Mouse (Mus musculus) embryo, embryonic 10 days (tissue): Measurements from ENCODE around the gene Mrpl33.

Experiments
- DNase-seq: peaks from one replicate; pipeline ENCODE4 v3.0.0-alpha.2; 2015; ENCODE audit warnings: low spot score

Gene Mrpl33

DNA sequence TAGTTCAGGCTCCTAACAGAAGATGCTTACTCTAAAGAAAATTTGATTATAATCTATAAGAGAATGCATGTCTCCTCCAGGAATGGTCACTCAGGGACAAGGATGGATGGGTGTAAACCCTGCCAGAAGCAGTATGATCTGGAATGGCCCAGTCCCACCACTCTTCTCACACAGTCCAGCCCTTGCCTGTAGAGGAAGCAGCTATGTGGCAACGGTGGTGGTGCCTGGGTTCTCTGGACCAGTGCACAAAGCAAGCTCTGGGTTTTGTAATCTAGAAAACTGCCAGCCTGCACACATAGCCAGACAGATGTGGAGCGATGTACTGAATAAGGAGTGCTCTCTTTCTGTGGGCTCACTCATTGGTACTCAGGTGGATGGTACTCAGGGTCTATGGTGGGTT is 43.8 kb downstream of the Mrpl33 start:
- no peak for DNase-seq

DNA sequence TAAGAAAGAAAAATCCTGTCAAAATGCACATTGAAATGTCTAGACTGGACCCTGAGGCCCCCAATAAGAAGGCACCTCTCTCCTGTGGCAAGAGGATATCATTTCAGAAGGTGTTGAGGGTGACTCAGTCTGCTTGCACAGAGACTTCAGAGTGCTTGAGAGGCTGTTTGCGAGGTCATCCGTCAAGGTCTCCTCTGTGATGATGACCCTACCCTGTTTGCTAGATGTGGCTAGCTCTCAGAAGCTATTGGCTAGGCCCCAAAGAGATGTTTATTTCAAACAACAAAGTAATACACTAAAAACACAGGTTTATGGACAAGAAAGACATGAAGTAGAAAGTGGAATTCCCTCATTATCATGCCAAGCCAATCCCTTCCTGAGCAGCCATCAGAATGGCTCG is 45.6 kb downstream of the Mrpl33 start:
- no peak for DNase-seq

DNA sequence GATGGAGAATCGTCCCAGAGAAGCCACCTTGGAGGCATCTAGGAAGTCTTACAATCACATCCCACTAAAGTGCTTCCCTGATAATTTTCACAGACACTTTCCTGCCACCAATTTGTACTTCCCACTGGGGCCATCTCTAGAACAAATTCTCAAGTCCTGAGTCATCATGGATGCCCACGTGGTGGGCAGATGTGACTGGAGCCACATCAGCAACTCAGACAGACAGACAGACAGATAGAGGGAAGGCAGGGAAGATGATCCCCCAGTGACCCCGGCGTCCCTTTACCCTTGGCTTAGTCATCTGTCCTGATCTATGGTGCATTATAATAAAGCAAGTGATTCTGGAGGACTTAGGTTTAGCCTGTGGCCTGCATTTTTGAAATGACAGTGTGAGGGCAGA is 47.5 kb downstream of the Mrpl33 start:
- no peak for DNase-seq

DNA sequence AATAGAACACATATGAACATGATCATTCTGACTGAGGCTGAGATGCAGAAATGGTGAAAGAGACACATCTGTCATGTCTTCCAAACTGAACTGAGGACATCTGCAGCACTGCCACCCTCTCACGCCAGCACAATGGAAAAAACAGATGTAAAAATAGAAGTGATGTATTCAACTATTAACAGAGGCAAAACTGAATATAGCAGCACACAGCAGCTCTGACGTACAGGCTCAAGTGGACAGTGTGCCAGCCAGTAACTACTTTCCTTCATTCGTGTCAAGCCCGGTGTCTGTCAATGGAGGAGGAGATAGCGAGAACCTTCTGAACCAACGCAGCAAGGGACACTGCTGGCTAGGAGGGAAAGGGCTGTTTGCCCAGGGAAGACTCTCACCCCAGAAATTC is 48.1 kb downstream of the Mrpl33 start:
- DNase-seq = no peak

DNA sequence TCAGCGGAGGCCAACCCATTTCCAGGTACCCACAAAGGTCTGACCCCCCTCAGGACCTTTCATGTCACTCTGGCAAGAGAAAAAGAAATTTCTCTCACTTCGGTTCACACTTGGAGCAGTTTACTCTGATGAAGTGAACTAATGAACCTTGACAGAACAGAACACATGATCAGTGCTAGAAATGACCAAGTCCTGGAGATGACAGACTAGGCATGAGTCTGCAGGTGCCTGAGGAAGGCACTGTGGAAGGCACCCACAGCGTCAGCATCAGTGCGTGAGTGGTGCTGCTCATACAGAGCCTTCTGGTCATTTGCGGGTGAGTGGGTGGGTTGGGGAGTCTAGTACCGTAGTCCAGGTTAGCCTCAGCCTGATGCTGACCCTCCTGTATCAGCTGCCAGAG is 49.1 kb downstream of the Mrpl33 start:
- no peak for DNase-seq

DNA sequence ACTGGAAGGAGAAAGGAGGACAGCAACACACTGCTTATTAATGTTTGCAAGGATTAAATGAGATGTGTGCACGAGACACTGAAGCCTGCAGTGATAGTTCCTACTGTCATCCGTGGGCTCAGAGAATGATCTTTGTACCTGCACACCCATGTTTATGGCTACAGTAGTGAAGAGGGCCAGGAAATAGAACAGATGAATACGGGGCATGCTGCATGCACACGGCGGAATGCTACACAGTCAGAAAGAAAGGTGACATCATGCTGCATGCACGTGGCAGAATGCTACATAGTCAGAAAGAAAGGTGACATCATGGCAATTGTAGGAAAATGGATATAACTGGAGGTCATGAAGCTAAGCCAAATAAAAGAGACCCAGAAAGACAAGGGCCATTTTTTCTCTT is 49.8 kb downstream of the Mrpl33 start:
- no peak for DNase-seq

DNA sequence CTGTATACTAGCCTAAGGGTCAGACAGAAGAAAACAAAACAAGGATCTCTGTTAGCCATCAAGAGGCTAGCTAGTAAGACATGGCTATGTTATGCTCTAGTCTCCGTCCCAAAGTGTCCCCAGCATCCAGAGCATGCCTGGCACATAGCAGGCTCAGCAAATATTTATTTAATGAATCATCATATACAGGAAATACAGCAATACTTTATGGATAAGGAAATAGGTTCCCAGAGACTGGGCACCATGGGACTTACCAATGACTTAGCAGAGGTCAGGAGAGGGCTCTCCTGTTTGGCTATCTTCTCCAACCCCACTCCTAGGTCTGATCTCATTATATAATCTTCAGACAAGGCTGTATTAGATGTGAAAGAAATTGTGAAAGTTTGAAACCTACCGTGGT is 50.6 kb downstream of the Mrpl33 start:
- no peak for DNase-seq

DNA sequence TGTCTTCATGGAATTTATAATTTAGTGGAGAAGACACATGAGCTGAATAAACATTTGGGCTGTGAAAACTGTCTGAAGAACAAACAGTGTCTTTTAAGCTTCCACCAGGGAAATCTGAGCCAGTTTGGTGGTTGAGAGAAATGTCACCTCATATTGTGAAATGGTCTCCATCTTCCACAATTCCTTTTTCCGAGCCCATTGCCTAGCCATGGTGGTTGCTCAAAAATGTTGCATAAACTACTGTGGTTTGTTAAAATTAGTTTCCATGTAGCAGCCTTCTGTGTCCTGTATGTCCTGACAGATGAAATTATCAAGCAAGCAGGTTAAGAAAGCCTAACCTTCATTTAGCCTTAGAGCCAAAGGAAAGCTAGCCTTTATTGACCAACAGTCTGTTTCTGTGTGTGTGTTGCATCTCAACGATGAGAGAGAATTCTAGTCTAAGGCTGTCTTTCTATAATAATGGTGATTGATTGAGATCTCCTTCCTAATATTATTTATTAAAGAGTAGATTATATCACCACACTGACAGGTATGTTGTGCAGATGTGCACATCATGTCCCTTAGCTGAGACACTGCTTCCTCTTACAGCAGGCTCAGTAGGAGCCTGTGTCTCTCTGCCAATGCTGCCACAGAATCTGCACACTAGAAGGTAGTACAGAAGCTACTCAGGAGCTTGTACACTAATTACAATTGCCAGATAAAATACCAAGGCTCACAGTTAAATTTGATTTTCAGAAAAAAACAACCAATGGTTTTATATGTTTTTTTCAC is 54.0 kb downstream of the Mrpl33 start:
- DNase-seq = no peak

DNA sequence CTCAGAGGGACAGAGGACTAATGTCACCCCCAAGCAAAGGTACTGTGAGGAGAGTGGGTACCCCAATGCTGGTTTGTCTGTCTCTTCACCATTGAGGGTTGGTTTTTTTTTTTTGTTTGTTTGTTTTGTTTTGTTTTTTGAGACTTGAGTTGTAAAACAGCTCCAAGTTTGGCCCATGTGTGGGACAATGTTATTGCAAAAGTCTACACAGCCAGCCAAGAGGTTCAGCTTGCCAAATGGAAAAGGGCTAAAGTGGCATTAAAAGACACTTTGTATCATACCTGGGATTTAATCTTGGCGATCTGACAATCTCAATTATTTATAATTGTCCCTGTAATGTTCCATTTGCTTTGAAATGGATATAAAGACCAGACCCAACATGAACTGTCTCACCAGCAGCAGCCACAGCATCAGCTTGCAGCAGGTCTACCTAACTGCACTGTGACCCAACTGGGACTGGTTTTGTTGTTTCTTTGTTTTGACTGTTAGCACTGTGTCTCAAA is 59.0 kb downstream of the Mrpl33 start:
- no peak for DNase-seq

DNA sequence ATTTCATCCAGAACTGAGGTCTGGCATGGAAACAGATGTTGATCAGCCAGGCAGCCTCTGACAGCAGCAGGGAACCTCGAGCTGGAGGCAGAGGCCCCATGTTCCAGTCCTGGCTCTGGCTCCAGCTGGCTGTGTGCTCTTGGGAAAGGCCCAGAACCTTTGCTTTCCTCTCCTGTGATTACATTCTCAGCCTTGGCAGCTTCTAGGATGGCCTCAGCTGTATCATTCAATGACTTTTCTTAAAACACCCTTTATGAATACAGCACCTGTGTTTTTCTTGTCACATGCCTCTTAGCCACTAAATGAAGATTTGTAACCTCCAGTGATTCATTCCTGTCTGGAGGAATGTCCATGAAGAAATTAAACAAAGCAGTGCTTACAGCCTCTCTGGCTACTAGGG is 69.4 kb downstream of the Mrpl33 start:
- DNase-seq = no peak

DNA sequence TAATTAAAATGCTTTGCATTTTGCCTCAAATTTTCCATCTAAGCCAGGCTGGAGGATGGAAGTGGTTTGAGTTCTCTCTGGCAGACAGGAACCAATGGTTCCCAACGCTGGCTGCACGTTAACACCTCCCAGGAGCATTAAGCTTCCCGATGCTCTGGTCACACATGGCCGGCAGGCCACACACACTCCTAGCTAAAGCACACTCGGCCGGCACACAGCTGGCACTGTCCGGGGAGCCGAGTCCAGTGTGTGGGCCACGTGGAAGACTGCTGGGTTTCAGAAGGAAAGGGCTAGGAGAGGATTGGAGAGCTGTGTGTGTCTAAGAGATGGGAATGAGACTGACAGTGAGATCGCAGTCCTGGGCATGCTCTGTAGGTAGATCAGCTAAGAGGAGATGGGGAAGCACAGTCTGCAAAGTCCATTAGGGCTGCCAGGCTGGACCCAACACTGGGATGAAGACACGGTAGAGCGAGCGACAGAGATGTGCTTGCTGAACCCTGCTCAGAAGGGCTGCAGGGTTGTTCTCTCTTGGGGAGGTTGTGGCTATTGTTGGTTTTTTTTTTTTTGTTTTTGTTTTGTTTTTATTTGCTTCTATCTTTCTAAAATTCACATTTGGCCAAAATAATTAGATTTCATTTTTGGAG is 71.7 kb downstream of the Mrpl33 start:
- no peak for DNase-seq

DNA sequence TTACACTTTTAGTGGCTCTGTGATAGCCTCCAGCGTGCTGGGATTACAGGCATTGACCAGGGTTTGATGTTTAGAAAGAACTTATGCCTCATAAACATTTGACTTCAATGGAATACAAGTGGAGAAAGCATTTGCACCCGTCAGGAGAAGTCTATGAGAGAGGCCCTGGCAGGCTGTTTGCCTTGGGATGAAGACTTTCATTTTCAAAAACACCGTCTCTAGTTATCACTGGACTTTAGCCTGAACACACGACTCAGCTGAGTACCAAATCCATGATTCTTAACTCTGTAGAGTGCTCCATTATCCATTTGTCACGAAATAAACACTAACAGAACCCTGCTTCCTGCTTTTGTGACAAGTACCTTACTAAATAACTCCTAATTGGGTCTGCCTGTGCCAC is 73.2 kb downstream of the Mrpl33 start:
- DNase-seq = no peak

DNA sequence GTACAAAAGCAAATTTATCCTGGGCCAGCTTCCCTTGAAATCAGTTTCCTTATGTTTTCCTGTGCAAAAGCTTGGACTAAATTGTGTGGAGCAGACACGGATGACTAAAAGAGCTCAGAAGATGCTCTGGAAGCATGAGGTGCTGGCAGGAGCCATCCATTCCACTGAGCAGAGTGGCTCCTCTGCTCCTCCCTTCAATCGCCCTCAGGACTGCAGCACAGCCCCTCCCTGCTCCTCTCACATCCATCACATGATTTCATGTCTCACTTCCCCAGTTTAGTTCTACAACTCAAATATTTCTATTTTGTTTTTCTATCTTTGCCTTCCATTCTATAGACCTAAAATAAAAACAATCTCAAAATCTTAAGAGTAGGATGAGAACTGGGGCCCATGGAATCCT is 74.4 kb downstream of the Mrpl33 start:
- no peak for DNase-seq

DNA sequence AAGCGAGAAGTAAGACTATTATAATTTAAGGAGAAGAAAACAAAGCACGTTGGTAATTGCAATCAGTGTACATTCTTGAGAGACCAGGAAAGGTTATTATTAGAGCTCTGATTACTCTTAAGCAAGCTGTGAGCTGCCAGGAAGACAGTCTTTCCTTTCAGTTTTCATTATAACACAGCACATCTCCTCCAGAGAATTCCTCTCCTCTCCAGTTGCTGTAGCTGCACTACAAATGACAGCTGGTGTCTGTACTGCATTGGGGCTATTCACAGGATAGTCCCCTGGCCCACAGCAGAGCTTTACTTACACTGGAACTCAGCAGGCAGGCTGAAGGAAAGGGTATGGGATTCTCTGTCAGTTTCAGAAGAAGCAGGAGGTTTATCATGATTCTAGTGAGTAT is 76.7 kb downstream of the Mrpl33 start:
- DNase-seq = no peak

DNA sequence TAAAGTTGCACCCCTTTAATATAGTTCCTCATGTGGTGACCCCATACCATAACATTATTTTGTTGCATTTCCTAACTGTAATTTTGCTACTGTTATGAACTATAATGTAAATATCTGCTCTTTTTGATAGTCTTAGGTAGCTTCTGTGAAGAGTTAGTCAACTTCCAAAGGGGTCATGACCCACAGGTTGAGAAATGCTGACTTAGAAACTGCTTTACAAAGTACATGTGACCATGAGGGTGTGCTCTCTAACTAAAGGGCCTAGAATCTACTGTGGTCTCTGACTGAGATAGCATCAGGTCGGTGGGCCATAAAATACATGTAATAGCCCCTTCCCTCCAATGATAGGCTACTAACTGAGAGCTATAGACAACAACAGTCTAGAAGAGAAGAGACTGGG is 81.3 kb downstream of the Mrpl33 start:
- no peak for DNase-seq

DNA sequence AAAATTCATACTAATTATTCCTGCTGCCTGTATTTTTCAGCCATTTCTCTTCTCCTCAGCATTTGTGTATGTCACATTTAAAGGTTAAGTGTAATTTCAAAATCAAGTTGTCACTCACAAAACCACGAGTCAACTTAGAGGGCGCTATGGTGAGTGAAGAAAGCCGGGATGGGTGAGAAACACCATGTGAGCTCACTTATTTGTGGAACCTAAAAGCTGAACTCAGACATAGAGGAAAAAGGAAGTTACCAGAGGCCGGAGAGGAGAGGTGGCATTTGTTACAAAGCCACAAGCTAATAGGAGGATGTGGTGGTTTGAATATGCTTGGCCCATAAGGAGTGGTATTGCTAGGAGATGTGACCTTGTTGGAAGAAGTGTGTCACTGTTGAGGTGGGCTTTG is 83.4 kb downstream of the Mrpl33 start:
- no peak for DNase-seq

DNA sequence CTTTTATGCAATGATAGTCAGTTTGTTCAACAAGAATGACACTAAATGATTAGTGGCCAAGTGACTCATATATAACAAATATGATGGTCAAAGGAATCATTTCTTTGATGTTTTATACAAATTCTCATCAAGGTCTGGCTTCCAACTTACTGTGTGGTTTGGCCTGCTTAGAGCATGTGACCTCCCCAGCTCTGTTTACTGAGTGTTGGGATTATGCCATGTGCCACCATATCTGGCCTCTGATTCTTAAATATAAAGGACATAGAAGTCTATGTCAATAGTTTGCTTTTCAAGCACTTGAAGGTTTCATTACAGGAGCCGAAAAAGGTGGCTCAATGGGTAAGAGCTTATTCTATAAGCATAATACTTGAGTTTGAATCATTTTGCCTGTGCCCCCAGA is 85.6 kb downstream of the Mrpl33 start:
- no peak for DNase-seq

DNA sequence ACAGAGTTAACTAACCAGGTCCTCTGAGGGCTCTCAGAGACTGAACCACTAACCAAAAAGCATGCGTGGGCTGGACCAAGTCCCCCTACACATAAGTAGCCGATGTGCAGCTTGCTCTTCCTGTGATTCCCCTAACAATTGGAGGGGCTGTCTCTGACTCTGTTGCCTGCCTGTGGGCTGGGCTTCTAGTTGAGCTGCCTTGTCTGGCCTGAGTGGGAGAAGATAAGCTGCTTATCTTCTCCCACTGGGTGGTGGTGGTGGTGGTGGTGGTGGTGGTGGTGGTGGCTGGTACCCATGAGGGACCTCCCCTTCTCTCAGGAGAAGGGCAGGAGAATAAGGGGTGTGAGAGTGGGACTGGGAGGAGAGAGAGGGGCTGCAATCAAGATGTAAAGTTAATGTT is 89.3 kb downstream of the Mrpl33 start:
- no peak for DNase-seq

DNA sequence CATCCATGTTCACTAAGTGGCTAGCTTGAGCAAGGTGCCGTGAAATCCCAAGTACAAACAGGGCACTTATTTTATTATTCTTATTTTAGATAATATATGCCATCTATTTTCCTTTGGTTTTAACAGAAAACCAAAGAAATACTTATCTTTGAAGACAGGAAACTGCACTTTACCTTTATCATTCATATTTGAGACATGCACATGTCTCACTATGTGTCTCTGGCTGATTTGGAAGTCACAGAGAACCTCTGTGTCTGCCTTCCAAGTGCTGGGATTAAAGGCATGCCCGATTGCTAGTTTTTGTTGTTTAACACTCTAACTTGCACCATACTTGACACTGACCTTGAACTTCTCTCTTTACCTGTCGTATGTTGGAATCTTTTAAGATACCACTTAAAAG is 91.2 kb downstream of the Mrpl33 start:
- DNase-seq = no peak

DNA sequence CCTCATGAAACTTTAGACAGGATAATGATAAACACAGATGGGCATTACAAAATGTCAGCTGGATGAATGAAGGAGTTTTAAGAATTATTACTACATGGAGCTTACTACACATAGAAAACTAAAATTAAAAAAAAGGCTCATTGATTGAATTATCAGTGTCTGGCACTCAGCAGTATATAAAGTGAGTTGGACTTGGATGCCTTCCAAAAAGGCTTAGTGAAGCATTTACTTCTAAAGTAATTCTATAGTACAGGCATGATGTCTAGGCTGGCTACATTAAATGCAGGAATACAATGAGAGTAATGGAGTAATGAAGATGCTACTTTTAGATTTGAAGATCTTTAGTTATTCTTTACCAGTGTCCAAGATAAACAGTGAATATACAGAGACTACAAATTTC is 96.5 kb downstream of the Mrpl33 start:
- no peak for DNase-seq

DNA sequence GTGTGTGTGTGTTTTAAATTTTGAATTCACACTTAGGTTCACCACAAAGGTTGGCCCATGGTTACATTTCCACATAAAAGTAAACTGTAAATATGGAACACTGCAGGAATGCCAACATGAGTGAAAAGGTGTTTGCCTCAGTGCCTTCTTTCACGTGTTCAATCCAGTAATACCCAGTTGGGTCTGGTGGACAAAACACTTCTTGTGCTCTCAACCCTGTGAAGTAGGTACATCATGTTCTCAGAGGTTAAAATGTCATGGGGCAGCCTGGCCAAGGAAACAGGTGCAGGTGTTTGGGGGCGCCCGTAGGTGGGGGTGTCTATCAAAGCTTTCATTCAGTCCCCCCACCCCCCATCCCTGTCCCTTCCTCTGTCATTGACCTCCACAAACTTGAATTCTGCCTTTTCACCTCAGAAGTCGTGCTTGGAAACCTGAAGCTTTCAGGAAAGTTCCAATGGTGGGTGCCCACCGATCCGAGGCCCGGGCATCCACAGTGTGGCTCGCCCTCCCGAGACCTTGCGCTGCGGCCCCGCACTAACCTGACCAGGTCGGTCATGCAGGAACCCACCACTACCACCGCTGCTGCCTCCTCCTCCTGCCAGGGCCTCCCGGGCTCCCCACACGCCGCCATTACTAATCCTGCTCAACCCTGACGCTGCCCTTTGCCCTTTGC is 100.4 kb downstream of the Mrpl33 start, which contains the start of gene Rbks:
Rbks (minus strand) TSS at position 657 of the 673 bp plus-strand sequence.
- peak; percentile 96 for DNase-seq

DNA sequence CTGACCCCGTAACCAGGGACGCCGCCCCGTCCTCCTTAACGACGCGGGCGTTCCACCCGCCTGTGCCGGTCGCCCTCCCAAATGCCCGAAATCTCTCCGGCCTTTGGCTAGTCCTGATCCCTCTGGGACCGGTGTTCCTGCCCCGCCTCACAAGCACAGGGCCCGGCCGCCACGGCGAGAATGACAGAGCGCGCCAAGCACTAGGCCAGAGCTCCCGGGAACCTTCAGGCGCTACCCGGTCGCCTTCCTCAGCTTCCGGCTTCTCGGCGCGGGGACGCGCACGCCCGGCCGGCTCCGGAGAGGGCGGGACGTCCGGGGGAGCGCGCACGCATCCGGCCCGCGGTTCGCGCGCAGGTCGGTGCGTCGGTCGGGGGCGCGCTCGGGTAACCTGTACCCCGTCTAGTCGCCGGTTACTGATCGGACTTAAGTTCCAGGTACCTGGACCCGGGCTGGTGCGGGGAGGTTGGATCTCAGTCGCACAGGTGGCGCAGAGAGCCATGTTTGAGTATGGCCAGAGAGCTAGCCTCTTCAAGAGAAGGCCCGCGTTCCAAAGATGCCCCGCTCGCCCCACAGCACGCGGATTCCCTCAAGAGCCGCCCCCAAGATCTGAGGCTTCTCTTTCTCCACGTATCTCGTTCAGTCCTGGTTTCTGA is 101.0 kb downstream of the Mrpl33 start, which contains the start of gene Babam2:
Babam2 (plus strand) TSS at position 41 of the 653 bp plus-strand sequence.
- peak; percentile 90 for DNase-seq
